Mouse (Mus musculus) lung, adult 2 months (tissue): ENCODE measurements at regions not wholly inside any gene's neighbourhood (a gene's known extent, or its start where the extent isn't known, plus 50 kb on each side); places are given as distances from the start of the nearest gene placed in this dataset.

Experiments used
- CTCF ChIP-seq: fragments of 200-500 bp; IDR thresholded peaks from 2 replicates; pipeline ENCODE4 v1.5.1; 2011; ENCODE audit warnings: mild to moderate bottlenecking, low read length, control low read depth; ENCODE audit not compliant: insufficient read depth
- POLR2A ChIP-seq: fragments of 200-500 bp; IDR thresholded peaks from 2 replicates; pipeline ENCODE4 v1.6.1; 2011; ENCODE audit warnings: low read depth, mild to moderate bottlenecking, control low read depth, low read length, borderline replicate concordance; ENCODE audit errors: extremely low read depth

GRCm38 (mm10) chr8:46928718-46929117, 58.0 kb upstream of the Enpp6 start:
- TF ChIP-seq POLR2A = no peak
- no peak for TF ChIP-seq CTCF
